Mouse (Mus musculus): ENCODE measurements around the gene Tmem268. TPM values are rescaled to one million over a fixed set of nuclear protein-coding genes. Genes with fewer than 3 reads are reported as not detected.

Tmem268 gene
- polyA plus RNA-seq, 1 experiment: 12.3 TPM

DNA sequence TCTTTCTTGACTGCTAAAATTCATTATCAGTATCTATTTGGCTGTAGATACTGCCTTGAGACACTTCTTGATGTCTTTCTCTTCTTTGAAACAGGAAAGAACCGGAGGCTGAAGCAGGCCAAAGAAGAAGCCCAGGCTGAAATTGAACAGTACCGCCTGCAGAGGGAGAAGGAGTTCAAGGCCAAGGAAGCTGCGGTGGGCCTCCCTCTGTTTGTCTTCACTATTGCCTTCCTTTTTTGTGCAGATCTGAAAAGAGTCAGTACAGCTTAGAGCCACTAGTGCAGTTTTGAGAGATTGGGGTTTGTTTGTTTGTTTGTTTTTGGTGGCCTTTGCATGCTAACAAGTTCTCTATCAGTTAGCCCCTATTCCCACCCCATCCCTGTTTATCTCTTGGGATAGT lies 10.1 kb upstream of the Tmem268 start:
- no peak for DNase-seq
- Histone ChIP-seq H3K27me3 (ENCODE audit: control insufficient read depth, insufficient read depth, low read length) (no peaks in the 10 kb centered on the region), H3K27ac (ENCODE audit: insufficient read depth, low read length) (no peak overlapping the region), H3K4me3 (replicated peaks; ENCODE audit: insufficient read depth, low read depth, low read length) (no peak overlapping the region), H3K4me1 (ENCODE audit: control insufficient read depth, insufficient read depth, low read length) (peaks cover 10% of the 10 kb centered on the region)
- 54% methylated on average over 3 of the region's 3 CpGs for WGBS
- no peak for TF ChIP-seq POLR2A (IDR thresholded peaks at IDR 0.05; ENCODE audit: borderline replicate concordance, insufficient read depth, low read length)

DNA sequence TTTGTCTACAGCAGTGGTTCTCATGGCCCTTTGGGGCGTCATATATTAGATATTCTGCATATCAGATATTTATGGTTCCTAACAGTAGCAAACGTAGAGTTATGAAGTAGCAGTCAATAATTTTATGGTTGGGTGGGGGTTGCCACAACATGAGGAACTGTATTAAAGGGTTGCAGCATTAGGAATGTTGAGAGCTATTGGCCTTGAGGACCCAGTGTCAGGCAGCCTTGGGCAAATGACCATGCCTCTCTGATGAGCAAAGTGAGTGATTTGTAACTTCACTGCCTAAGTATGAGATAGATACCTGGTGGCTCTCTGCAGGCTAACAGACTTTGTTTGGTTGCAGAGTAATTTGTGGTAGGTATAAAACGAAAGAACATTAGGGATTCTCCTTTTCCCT lies 7.7 kb upstream of the Tmem268 start:
- TF ChIP-seq POLR2A (IDR thresholded peaks at IDR 0.05; ENCODE audit: borderline replicate concordance, insufficient read depth, low read length): no peak
- TF ChIP-seq CTCF (IDR thresholded peaks at IDR 0.05; ENCODE audit: borderline replicate concordance, insufficient read depth, low read depth, low read length): no peak
- Histone ChIP-seq H3K4me1 (ENCODE audit: control insufficient read depth, insufficient read depth, low read length) (peaks cover 6% of the 10 kb centered on the region), H3K4me3 (replicated peaks; ENCODE audit: insufficient read depth, low read depth, low read length) (no peak overlapping the region), H3K27ac (ENCODE audit: insufficient read depth, low read length) (no peak overlapping the region), H3K27me3 (ENCODE audit: control insufficient read depth, insufficient read depth, low read length) (no peaks in the 10 kb centered on the region)
- 92% methylated on average over 3 of the region's 3 CpGs for WGBS
- no peak for DNase-seq

DNA sequence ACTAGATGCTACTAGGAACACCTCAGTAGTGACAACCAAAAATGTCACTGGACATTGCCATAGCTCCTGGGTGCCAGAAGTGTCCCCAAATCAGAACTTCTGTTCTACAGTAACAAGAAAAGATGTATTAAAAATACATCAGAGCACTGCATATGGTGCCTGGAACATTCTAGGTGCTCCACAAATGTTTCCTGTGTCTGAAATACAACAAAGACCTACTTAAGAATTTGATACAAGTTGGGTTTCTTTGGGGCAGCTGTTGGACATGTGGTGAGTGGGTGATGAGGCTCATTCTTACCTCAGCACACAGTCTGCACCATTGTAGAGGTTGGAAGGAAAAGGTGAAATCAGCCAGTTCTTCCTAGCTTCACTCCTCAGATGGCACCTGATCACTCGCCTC lies 5.7 kb upstream of the Tmem268 start:
- DNase-seq: no peak
- H3K4me1 ChIP-seq (ENCODE audit: control insufficient read depth, insufficient read depth, low read length): peaks cover 7% of the 10 kb centered on the region
- H3K4me3 ChIP-seq (replicated peaks; ENCODE audit: insufficient read depth, low read depth, low read length): no peak overlapping the region
- no peak for TF ChIP-seq CTCF (IDR thresholded peaks at IDR 0.05; ENCODE audit: borderline replicate concordance, insufficient read depth, low read depth, low read length)
- TF ChIP-seq POLR2A (IDR thresholded peaks at IDR 0.05; ENCODE audit: borderline replicate concordance, insufficient read depth, low read length): no peak
- no peaks in the 10 kb centered on the region for H3K27me3 ChIP-seq (ENCODE audit: control insufficient read depth, insufficient read depth, low read length)
- no peak overlapping the region for H3K27ac ChIP-seq (ENCODE audit: insufficient read depth, low read length)
- WGBS: 84% methylated on average over 1 of the region's 1 CpGs

DNA sequence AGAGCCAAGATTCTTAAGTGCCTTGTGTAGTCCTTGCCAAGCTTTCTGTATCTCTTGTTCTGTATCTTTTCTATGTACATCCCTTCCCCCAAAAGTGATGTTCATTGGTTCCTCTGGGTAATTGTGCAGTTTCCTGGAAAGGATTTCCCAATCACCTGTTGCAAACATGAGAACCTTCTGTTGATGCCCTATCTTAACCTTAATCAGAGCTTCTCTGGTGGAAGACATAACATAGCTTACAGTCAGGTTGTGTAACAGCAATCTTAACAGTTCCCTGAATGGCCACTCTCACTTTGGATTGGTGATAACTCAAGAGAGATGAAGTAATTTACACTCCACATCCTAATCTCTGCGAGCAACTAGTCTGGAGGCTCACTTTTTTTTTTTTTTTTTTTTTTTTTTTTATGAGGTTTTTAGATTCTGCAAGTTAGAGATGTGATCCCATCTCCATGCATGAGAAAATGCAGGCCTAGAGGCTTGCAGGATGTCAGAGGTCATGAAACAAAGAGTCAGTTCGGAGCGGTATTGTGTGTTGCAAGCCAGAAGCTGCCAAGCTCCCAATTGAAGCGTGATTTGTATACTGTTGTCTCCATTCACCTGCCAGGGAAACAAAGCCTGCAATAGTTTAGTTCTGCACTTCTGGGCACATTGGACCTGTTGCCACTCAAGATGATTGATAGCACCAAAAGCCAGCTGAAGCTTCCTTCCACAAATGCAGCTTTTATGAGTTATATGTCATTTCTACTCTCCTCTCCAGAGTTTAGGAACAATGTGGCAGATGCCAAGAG lies 4.6 kb upstream of the Tmem268 start:
- WGBS: 54% methylated on average over 4 of the region's 4 CpGs
- TF ChIP-seq CTCF (IDR thresholded peaks at IDR 0.05; ENCODE audit: borderline replicate concordance, insufficient read depth, low read depth, low read length): no peak
- Histone ChIP-seq H3K4me1 (ENCODE audit: control insufficient read depth, insufficient read depth, low read length) (0 out of 2 replicates have a peak, but pooled peaks cover 4% of the 10 kb centered on the region), H3K27me3 (ENCODE audit: control insufficient read depth, insufficient read depth, low read length) (no peaks in the 10 kb centered on the region), H3K4me3 (replicated peaks; ENCODE audit: insufficient read depth, low read depth, low read length) (no peak overlapping the region), H3K27ac (ENCODE audit: insufficient read depth, low read length) (no peak overlapping the region)
- no peak for DNase-seq

DNA sequence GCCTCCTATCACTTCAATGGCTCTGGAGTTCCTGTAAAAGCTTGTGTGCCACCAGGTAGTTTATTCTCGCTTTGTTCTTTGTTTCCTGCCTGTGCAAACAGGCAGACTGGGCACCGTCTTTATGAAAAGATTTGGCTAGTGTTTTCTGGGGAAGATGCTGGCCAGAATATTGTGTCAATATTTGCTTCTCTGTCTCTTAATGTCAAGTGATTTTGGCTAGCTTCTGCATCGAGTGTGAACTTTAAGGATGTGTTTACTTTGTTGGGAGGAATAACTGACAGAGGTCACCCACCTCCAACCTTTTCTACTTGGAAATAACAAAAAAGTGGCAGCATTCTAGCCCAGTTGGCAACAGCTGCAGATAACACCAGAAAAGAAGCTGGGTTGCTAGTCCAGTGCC lies 4.0 kb upstream of the Tmem268 start:
- Histone ChIP-seq H3K27me3 (ENCODE audit: control insufficient read depth, insufficient read depth, low read length) (no peaks in the 10 kb centered on the region), H3K27ac (ENCODE audit: insufficient read depth, low read length) (no peak overlapping the region), H3K4me1 (ENCODE audit: control insufficient read depth, insufficient read depth, low read length) (peaks cover 9% of the 10 kb centered on the region), H3K4me3 (replicated peaks; ENCODE audit: insufficient read depth, low read depth, low read length) (no peak overlapping the region)
- WGBS: 52% methylated on average over 3 of the region's 3 CpGs
- TF ChIP-seq CTCF (IDR thresholded peaks at IDR 0.05; ENCODE audit: borderline replicate concordance, insufficient read depth, low read depth, low read length): no peak
- no peak for TF ChIP-seq POLR2A (IDR thresholded peaks at IDR 0.05; ENCODE audit: borderline replicate concordance, insufficient read depth, low read length)
- no peak for DNase-seq

DNA sequence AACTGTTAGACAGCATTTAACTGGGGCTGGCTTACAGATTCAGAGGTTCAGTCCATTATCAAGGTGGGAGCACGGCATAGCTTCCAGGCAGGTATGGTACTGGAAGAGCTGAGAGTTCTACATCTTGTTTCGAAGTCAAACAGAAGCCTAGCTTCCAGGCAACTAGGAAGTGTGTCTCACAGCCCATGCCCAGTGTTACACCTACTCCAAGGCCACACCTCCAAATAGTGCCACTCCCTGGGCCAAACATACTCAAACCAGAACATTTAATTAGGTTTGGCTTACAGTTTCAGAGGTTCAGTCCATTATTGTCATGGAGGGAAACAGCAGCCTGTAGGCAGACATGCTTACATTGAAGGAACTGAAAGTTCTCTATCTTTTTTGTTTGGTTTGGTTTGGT lies 3.5 kb upstream of the Tmem268 start:
- TF ChIP-seq CTCF (IDR thresholded peaks at IDR 0.05; ENCODE audit: borderline replicate concordance, insufficient read depth, low read depth, low read length) (no peak), POLR2A (IDR thresholded peaks at IDR 0.05; ENCODE audit: borderline replicate concordance, insufficient read depth, low read length) (no peak)
- 95% methylated on average over 2 of the region's 2 CpGs for WGBS

DNA sequence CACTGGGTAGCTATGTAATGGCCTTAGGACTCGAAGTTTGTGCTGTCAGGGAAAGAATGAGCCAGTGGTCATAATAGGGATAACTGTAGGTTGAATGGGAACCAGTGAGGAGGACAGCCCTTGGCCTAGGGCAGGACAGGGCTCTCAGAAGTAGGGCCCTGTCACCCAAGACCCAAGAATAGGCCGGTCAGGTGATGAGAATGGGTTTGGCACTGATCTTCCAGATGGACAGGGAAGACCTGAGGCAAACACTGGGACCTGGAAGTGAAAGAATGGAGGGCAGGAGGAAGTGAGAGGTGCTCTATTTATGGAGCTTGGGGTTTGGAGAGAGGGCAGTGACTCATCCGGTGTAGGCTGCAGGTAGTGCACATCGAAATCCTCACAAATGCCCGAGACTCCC lies 1.9 kb upstream of the Tmem268 start:
- H3K4me1 ChIP-seq (ENCODE audit: control insufficient read depth, insufficient read depth, low read length): peaks cover 11% of the 10 kb centered on the region
- DNase-seq: peak in 1 of 2 experiments; percentile 12
- H3K27ac ChIP-seq (ENCODE audit: insufficient read depth, low read length): no peak overlapping the region
- H3K4me3 ChIP-seq (replicated peaks; ENCODE audit: insufficient read depth, low read depth, low read length): no peak overlapping the region
- no peaks in the 10 kb centered on the region for H3K27me3 ChIP-seq (ENCODE audit: control insufficient read depth, insufficient read depth, low read length)
- TF ChIP-seq POLR2A (IDR thresholded peaks at IDR 0.05; ENCODE audit: borderline replicate concordance, insufficient read depth, low read length) (no peak), CTCF (IDR thresholded peaks at IDR 0.05; ENCODE audit: borderline replicate concordance, insufficient read depth, low read depth, low read length) (no peak)
- WGBS: 71% methylated on average over 5 of the region's 5 CpGs

More for the DNA sequence above, 3.5 kb upstream of the Tmem268 start:
- no peaks in the 10 kb centered on the region for H3K27me3 ChIP-seq (ENCODE audit: control insufficient read depth, insufficient read depth, low read length)
- H3K27ac ChIP-seq (ENCODE audit: insufficient read depth, low read length): no peak overlapping the region
- peaks cover 11% of the 10 kb centered on the region for H3K4me1 ChIP-seq (ENCODE audit: control insufficient read depth, insufficient read depth, low read length)
- no peak for DNase-seq
- H3K4me3 ChIP-seq (replicated peaks; ENCODE audit: insufficient read depth, low read depth, low read length): no peak overlapping the region

Measured in cerebellum, adult 2 months (tissue).